11 mouse cellular contexts compared by ENCODE assay signal in genomic region chr5:35387834-35388490, GRCm38 (mm10). TPM values are rescaled to one million over a fixed set of nuclear protein-coding genes. Genes with fewer than 3 reads are reported as not detected.
DNase-seq lines count a peak whose midpoint lies in the region; ATAC-seq and TF ChIP-seq lines count a peak whose summit lies in the region.
"Had no signal": no experiment of that assay in that cellular context is flagged by ENCODE, and none has a peak within 500 bp of the region (broad histone marks: within the 10 kb centered on the region; RNA-seq: fewer than 3 reads in every experiment).

No protein-coding gene starts in this region.

- intact Hi-C loops in heart, postnatal 14 days (cut with DNase I), result no loop called here
- intact Hi-C loops in gastrocnemius, postnatal 14 days (cut with DNase I; ENCODE audit: low total_unique reads), result no loop called here

- H3K27ac ChIP-seq in heart, embryonic 11.5 days (ENCODE audit: low read depth, low read length), result no peak overlapping the region
- H3K27ac ChIP-seq in embryonic facial prominence, embryonic 10.5 days (replicated peaks), result no peak overlapping the region
- no peak overlapping the region for H3K27ac ChIP-seq in hindbrain, postnatal 0 days
- H3K27ac ChIP-seq in midbrain, embryonic 14.5 days (replicated peaks; ENCODE audit: low read depth, low read length), result no peak overlapping the region

- no peak overlapping the region for H3K9ac ChIP-seq in heart, embryonic 11.5 days (ENCODE audit: low read depth, low read length)
- H3K9ac ChIP-seq in hindbrain, postnatal 0 days (replicated peaks; ENCODE audit: low read length), result no peak overlapping the region
- H3K9ac ChIP-seq in midbrain, embryonic 14.5 days (replicated peaks; ENCODE audit: low read length), result no peak overlapping the region

- TF ChIP-seq CTCF in hindbrain, postnatal 0 days (IDR thresholded peaks at IDR 0.05; ENCODE audit: low read depth), result no peak

- WGBS in heart, embryonic 11.5 days (ENCODE audit: insufficient replicate concordance), result 3% methylated on average over 38 of the region's 38 CpGs
- WGBS in embryonic facial prominence, embryonic 10.5 days, result 1% methylated on average over 38 of the region's 38 CpGs
- 2% methylated on average over 38 of the region's 38 CpGs for WGBS in hindbrain, postnatal 0 days
- WGBS in midbrain, embryonic 14.5 days, result 1% methylated on average over 38 of the region's 38 CpGs

- peaks cover 11% of the 10 kb centered on the region for H3K4me1 ChIP-seq in heart, embryonic 11.5 days (ENCODE audit: control insufficient read depth, insufficient read depth, low read length)
- H3K4me1 ChIP-seq in embryonic facial prominence, embryonic 10.5 days, result peaks cover 33% of the 10 kb centered on the region
- H3K4me1 ChIP-seq in hindbrain, postnatal 0 days (ENCODE audit: insufficient read depth, low read length), result no peaks in the 10 kb centered on the region
- H3K4me1 ChIP-seq in midbrain, embryonic 14.5 days (ENCODE audit: control insufficient read depth, insufficient read depth, low read length), result peaks cover 7% of the 10 kb centered on the region

- no peak for DNase-seq in heart, postnatal 14 days
- peak; percentile 46 for DNase-seq in embryonic facial prominence, embryonic 10.5 days (ENCODE audit: low spot score)
- no peak for DNase-seq in hindbrain, postnatal 0 days (ENCODE audit: low spot score)
- DNase-seq in midbrain, embryonic 14.5 days, result no peak
- no peak for DNase-seq in gastrocnemius, postnatal 14 days
- DNase-seq in adrenal gland, adult (ENCODE audit: inconsistent age in 2 of 2, low spot score in 1 of 2), result no peak
- DNase-seq in cerebellum, postnatal 25 days, result no peak
- DNase-seq: kidney, adult 8-10 months had no signal

- H3K4me3 ChIP-seq in heart, embryonic 11.5 days (ENCODE audit: low read depth, low read length), result peak overlapping the region; percentile 53
- H3K4me3 ChIP-seq in embryonic facial prominence, embryonic 10.5 days, result peak overlapping the region; percentile 71
- H3K4me3 ChIP-seq in hindbrain, postnatal 0 days (ENCODE audit: low read length), result peak overlapping the region; percentile 27
- peak overlapping the region; percentile 38 for H3K4me3 ChIP-seq in midbrain, embryonic 14.5 days (replicated peaks; ENCODE audit: low read depth, low read length)

- ATAC-seq in heart, embryonic 11.5 days (replicated peaks; ENCODE audit: insufficient number of reproducible peaks, low FRiP score, low TSS enrichment), result no peak
- no peak for ATAC-seq in hindbrain, postnatal 0 days
- ATAC-seq in midbrain, embryonic 14.5 days (ENCODE audit: low FRiP score, low TSS enrichment), result no peak

- H3K36me3 ChIP-seq in heart, embryonic 11.5 days (ENCODE audit: control insufficient read depth, insufficient read depth, low read length), result no peaks in the 10 kb centered on the region
- H3K36me3 ChIP-seq in embryonic facial prominence, embryonic 10.5 days (replicated peaks), result no peaks in the 10 kb centered on the region
- H3K36me3 ChIP-seq in hindbrain, postnatal 0 days (ENCODE audit: insufficient read depth, low read length), result no peaks in the 10 kb centered on the region
- H3K36me3 ChIP-seq in midbrain, embryonic 14.5 days (ENCODE audit: control insufficient read depth, insufficient read depth, low read length), result no peaks in the 10 kb centered on the region

- H3K4me2 ChIP-seq in heart, embryonic 11.5 days, result peak overlapping the region; percentile 70
- peak overlapping the region; percentile 47 for H3K4me2 ChIP-seq in hindbrain, postnatal 0 days (ENCODE audit: low read depth, low read length)
- peak overlapping the region; percentile 60 for H3K4me2 ChIP-seq in midbrain, embryonic 14.5 days (ENCODE audit: low read length)

- no peaks in the 10 kb centered on the region; the same call in 1 of the 2 replicates for H3K9me3 ChIP-seq in heart, embryonic 11.5 days (replicated peaks; ENCODE audit: control insufficient read depth, low read length)
- H3K9me3 ChIP-seq in embryonic facial prominence, embryonic 10.5 days, result no peaks in the 10 kb centered on the region
- no peaks in the 10 kb centered on the region for H3K9me3 ChIP-seq in hindbrain, postnatal 0 days (ENCODE audit: low read length)
- H3K9me3 ChIP-seq in midbrain, embryonic 14.5 days (ENCODE audit: control insufficient read depth, low read length), result no peaks in the 10 kb centered on the region

- peaks cover 100% of the 10 kb centered on the region for H3K27me3 ChIP-seq in heart, embryonic 11.5 days (ENCODE audit: control insufficient read depth, insufficient read depth, low read length)
- H3K27me3 ChIP-seq in embryonic facial prominence, embryonic 10.5 days (replicated peaks; ENCODE audit: low read depth, poor library complexity, severe bottlenecking), result peaks cover 100% of the 10 kb centered on the region
- peaks cover 100% of the 10 kb centered on the region for H3K27me3 ChIP-seq in hindbrain, postnatal 0 days (ENCODE audit: insufficient read depth, low read length)
- peaks cover 100% of the 10 kb centered on the region for H3K27me3 ChIP-seq in midbrain, embryonic 14.5 days (ENCODE audit: control insufficient read depth, insufficient read depth, low read length)

RNA-seq across cellular contexts. Expression of gene Hmx1, which starts 0.9 kb away (rescaled TPM):
- polyA plus RNA-seq in heart, embryonic 11.5 days (2014; fragmentation: Nextera tagmentation; extraction: Ambion mirVana), result not detected in 2 replicates
- total RNA-seq in heart, postnatal 14 days (2021), result not detected
- 3.4 and 5.5 TPM in 2 replicates for polyA plus RNA-seq in embryonic facial prominence, embryonic 10.5 days (2016; fragmentation: Nextera tagmentation; extraction: Ambion mirVana)
- not detected in 2 replicates for total RNA-seq in hindbrain, postnatal 0 days (2014; rRNA removed)
- not detected in 2 replicates for polyA plus RNA-seq in hindbrain, postnatal 0 days (2015; fragmentation: Nextera tagmentation; extraction: Ambion mirVana)
- polyA plus RNA-seq in midbrain, embryonic 14.5 days (2014; fragmentation: Nextera tagmentation; extraction: Ambion mirVana), result not detected in 2 replicates
- not detected for total RNA-seq in gastrocnemius, postnatal 14 days (2021)
- total RNA-seq: adrenal gland, adult 18-20 months had no signal
- polyA plus RNA-seq: spleen, adult 2 months had no signal
